Mouse (Mus musculus): ENCODE data around the gene Gm2056.
"Not testable (repeated sequence)": the region's sequence is repeated elsewhere in the genome, so short reads cannot be mapped to it uniquely, and the experiment has no call there.

- TF ChIP-seq CTCF, EP300 (IDR thresholded peaks at IDR 0.05; ENCODE audit: low read depth): not testable (repeated sequence)
Measured at GRCm38 (mm10) chr12:88018671-88019070, 8.1 kb upstream of the Gm2056 start, which contains the start of gene Gm6803.
